Mouse (Mus musculus) right cerebral cortex, postnatal 25 days (tissue): ENCODE measurements around the gene Qpct.
A peak's percentile ranks its signal among the peaks of the same experiment; 100 is the strongest.

ENCODE experiments used
- DNase-seq: peaks from one replicate; pipeline ENCODE4 v3.0.0; 2022

The Qpct gene

DNA sequence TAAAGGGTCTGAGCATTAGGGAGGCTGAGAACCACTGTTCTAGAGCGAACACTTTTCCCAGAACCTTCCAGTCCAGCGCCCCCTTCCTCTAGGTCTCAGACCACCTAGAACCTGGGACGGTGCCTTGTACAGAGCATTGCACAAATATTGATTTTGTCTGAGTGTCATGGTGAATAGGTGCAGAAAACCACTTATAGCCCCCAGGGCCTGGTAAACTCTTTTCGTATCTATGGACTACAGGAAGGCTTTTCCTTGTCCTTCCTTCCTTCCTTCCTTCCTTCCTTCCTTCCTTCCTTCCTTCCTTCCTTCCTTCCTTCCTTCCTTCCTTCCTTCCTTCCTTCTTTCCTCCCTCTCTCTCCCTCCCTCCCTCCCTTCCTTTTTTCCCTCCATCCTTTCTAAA, at the start of gene Qpct:
Qpct (plus strand) TSS at position 301 of the 400 bp plus-strand sequence.
- no peak for DNase-seq

DNA sequence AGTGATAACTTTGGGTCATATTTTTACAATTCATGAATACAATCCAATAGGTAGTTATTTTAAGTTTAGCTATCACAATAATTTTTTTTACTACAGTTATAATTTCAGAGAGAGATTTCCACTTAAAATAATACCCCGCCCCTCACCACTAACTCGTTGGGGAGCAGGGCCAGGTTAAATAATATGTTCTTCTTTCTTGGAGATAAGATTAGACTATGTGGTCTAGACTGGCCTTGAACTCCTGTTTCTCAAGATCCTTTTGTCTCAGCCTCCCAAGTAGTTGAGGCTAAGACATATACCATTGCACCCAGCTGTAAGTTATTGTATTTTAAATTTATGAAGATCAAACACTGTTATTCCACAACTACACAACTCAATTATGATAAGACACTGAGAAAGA, 38.1 kb upstream of the Qpct start:
- DNase-seq, result no peak

DNA sequence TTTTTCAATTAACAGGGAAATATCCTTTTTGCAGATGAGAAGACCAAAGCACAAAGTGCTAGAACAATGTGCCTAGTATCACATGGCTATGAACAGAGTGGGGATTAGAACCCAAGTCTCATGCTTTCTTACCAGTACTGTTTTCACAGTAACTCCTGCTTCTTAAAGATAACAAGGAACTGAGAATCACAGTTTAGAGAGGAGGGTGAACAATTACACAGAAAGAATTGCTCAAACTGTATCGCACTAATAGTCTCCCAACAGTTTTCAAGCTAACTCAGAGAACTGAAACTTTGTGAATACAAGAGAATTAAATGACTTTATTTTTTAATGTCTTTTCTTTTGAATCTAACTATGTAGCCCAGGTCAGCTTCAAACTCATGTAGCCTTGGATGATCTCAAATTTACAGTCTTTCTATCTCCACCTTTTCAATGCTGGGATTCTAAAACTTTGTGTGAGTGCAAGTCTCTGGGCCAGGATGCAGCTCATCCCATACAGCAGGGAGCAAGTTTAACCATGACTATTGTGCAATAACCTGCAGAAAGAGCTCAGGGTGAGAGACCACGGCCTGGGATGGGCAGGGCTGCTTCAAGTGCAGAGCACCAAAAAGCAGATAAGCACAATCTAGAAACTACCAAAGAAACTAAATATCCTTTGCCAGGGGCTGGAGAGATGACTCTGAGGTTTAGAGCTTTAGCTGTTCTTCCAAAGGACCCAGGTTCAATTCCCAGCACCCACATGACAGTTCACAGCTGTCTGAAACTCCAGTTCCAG, 36.6 kb upstream of the Qpct start:
- no peak for DNase-seq

DNA sequence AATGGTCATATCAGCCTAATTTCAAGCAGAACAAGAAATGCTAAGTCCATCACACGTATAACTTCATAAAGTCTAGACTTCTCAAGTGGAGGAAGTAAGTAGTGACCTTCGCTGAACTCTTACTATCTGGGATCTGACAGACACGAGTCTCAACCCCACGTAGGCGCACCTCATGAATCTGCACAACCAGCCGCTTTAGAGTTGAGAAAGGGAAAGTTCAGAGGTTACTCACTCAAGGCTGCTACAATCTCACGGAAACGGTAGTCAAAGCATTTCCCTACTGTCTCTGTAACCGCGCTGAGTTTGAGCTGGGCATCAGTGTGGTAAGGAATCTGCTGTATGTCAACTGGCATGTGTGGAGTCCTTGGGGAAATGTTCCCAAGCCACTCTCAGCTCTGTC, 35.9 kb upstream of the Qpct start:
- no peak for DNase-seq

DNA sequence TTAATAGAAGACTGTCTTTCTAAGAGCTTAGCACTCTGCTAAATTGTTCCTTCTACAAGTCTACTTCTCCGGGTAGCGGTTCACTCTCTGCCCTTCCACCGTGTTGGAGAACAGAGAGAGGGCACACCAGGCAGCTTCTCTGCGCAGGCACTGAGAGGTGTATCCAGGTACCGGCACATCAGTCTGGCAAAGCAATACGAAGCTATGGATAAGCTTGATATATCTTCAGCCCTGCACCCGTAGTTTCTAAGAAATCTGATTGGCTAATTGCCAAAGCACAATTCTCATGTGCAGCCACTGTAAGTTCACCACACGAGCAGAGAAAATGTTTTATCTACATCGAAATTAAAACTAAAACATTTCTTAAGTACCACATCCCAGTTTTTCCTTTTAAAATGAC, 33.3 kb upstream of the Qpct start:
- DNase-seq, result no peak

DNA sequence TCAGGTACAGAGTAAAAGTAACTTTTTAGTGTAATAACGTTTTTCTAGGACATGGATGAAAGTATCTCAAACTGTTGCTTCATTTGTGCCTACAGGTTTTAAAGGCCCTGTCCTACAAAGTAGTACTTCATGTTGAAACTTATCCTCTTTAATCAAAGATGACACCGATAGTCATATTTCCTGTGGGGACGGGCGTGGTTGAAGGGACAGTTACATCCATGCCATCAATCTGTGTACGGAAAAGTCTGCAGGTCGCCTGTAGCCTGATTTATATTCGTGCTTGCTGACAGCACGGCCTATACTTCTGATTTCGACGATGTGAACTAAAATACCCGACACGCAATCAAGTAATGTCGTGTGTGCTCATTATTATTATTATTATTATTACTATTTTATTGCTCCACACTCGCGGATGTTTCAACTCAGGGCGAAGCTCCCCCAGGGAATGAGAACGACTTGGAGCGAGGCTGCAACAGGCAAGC, 31.9 kb upstream of the Qpct start:
- no peak for DNase-seq

DNA sequence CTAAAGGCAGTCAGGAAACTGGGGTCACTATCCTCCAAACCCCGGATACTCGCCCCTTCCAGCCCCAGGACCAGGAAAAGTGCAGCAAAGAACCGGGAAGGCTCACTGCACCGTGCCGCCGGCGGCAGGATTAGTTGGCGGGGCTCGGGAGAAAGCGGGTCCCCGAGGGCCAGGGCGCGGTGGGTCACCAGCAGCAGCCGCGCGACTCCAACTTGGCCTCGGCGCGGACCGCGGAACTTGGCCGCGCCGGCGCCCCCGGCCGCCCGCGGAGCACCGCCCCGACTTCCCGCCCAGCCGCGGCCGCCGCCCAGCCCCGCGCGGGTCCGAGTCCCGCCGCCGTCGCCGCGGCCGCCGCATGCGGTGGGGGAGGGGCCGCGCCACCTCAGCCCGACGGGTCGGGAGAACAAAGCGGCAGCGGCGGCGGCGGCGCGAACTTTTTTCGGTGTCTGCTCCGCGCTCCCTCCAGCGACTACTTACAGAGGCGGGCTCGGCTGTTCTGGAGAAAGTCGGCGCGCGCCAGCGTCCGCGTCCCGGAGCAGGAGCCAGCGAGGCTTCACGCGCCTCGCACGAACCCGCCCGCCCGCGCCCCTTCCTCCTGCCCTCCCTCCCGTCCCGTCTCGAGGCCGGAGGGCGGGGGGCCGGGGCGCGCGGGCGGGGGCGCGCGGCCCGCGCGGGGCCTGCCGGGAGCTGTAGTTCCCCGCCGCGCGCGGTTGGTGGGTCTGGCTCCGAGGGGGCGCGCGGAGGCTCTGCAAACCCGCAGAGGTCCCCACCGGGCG, 31.3 kb upstream of the Qpct start, which contains the start of gene Prkd3:
Prkd3 (minus strand) TSS at position 609 of the 776 bp plus-strand sequence.
- DNase-seq, result peak; percentile 47

DNA sequence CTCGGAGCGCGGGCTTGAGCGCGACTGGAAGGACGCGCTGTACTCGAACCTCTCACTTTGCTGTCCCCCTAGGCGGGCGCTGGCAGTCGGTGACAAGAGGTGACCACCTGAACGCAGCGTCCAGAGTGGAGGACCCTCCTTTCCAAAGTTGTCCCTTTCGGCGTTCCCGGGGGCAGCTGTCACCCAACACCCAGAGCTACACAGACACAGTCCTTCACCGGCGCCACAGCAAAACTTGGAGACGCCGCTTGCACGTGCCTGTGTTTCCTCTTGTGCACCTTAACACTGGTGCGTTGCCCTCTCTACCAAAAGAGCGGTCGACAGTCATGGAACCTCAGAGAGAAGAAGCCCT, 30.7 kb upstream of the Qpct start:
- DNase-seq, result no peak

DNA sequence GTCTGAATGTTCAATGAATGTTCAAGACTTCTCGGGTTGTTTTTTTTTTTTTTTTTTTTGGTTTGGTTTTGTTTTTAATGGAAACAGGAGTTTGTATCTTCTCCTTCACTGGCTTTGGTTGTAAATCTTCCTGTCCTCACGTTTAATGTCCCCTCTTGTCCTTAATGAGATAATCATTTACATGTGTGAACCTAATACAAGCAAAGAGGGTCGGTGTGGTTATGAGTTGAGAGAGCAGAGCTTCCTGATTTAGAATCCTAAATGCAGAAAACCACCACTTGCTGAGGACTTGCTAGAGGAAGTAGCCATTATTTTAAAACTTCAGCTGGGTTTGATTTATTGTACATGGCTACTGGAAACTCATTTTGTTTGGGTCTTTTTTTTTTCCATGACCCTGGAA, 29.0 kb upstream of the Qpct start:
- no peak for DNase-seq

DNA sequence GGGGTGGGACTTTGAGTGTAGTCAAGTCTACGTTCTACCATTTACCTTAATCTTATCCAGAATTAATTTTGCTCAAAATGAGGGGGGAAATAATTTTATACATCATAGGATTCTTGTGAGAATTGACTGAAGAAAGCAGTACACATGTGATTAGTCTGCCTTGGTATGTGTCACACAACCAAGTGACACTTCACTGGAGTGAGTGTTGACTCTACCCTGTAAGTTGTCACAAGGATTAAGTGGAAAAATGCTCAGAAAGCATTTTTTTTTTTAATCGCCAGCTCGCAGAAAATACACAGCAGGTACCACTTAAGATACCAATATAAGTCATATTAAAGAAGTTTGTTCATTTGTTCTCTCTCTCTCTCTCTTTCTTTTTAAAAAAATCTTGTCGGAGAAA, 27.2 kb upstream of the Qpct start:
- DNase-seq, result no peak

DNA sequence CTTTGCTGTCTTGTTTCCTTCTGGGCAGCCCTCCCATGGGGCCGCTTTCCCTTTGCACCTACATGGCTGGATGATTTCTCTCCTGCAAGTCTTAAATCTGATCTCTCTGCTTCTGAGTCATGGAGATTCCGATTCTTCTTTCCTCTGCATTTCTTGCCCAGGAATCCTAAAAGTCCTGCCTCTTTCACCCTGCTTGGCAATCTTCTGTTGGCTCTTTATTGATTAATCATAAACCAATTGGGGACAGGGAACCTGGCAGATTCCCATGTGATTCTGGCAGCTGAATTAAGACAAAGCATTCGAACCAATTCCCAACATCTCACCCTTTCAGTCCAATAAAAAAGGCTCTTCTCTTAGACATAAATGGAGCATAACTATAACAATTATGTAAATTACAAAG, 22.5 kb upstream of the Qpct start:
- no peak for DNase-seq

DNA sequence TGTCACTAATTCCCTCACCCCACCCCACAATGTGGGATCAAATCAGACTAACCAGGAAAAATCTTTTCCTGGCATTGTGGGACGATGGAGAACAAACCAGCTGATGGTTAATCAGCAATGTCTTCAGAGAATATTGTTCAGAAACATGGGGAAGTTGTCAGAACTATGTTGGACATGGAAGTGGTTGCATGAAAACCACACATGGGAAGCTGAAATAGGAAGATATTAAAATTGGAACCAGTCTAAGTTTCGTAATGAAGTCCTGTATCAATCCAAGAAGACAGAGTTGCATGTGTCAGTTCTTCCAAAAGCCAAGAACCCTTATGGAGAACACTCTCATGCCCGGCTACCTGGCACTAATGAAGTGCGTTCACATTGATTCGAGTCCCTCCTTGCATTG, 20.1 kb upstream of the Qpct start:
- no peak for DNase-seq

DNA sequence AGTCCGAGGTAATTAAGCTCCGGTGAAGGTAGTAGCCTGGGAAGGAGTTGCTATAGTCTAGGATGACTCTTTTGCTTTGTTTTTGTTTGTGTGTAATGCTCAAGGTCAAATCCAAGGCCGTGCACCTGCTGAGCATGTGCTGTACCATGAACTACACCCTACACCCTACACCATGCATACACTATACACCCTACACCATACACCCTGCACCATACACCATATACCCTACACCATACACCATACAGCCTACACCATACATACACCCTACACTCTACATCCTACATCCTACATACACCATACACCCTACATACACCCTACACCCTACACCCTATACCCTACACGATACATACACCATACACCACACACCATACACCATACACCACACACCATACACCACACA, 18.9 kb upstream of the Qpct start:
- DNase-seq, result no peak

DNA sequence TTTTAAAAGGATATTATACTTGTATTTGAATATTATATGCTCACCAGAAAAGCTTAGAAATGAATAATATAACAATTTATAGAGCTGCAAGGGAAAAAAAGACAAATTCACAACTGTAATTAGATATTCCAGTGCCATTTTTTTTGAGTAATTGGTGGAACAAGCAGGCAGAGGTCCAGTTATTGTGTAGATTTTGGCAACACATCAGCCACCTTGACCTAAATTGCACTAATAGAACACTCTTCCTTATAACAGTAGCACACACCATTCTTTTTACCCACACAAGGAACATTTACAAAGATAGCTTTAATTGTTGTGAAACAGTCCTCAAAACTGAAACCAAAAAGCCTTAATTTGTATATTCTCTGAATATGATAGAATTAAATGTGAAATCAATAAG, 12.0 kb upstream of the Qpct start:
- no peak for DNase-seq

DNA sequence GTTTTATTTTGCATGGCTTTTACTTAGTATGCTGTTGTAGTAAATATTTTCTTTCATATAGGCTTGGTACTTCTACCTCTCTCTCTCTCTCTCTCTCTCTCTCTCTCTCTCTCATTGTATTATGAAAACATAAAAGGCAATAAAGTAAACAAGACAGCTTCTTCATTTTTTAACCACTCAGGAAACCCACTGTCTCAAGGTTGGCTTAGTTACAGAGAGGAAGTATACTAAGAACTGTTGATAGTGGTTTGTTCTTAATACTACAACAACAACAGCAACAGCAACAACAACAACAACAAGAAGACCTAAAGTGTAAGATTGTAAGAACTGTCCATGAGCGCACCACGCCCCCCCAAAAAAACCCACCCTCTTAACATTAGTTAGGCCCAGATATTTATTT, 8.0 kb upstream of the Qpct start:
- DNase-seq, result no peak

DNA sequence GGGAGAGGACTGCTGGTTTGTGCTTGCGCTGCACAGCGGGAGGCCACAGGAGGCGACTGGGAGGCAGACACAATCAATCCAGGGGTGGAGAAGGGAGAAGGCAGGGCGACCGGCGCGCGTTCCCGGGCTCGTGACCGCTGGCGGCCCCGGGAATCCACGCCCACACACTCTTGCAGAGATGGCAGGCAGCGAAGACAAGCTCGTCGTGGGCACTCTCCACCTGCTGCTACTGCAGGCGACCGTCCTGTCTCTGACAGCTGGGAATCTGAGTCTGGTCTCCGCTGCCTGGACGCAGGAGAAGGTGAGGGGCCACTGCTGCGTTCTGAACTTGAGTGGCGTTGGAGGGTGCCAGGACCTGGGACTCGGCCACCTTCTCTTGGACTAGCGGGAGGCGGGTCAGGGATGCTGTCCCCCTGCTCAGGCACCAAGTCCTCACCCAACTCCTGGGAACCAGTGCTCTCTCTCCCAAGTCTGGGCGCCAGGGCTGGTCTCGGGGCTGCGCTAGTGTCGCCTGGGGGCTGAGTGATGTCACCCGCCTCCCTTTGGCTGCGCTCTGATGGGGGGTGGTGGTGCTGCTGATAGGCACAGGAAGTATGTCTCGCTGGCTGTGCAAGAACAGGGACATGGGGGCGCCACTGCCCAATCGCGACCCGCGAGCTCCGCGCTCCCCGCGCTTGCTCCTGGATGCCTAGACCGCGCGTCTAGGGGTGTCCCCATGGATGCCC, 544 bp downstream of the Qpct start:
- DNase-seq, result peak; percentile 51

DNA sequence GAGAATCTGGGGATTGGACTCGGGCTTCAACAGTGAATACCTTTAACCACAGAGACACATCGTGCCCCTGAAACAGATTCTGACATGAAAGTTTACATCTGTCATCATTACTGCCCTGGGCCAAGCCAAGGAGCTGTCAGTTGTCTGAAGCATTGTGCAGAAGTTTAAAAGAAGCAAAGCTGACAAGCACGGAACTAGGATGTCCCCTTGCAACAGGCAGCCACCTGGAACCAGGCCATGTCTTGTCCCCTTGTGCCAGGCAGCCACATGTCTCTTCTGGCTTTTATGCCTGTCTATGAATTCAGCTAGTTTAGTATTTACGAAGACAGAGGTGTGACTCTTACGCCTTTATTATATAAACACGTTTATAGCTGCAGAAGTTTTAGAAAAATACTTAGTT, 6.6 kb downstream of the Qpct start:
- no peak for DNase-seq

DNA sequence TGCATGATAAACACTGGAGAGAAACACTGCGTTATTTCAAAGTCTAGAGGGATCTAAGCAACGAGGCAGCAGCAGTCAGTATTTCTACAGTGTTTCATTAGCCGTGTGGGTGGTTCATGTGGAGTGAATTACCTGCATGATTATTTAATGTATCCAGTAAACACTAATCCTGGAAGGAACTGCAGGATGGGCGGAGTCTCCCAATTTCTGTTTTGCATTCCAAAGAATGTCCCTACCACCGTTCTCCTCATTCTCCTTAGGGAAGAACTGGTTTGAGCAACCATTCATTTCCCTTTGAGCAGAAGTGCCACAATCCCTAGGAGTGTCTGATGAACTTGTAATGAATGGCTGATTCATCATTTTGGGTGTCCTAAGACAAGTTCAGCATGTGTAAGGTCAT, 8.5 kb downstream of the Qpct start:
- DNase-seq, result no peak

DNA sequence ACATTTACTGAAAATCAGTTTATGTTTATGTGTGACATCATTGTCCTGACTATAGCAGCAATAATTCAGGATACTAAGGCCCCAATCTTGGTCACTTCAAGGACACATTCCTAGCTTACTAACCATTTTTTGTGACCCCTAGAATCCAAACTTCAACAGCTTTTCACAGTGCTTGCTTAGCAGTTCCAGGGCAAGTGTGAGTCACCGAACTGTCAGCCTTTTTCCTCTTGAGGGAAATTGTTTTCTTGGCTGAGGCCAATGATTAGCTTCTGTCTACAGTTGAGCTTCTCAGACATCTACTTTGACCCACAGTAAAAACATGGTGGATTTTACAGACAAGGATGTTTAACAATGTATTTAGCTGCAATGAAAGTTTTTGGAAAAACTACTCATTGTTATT, 12.5 kb downstream of the Qpct start:
- DNase-seq, result no peak

DNA sequence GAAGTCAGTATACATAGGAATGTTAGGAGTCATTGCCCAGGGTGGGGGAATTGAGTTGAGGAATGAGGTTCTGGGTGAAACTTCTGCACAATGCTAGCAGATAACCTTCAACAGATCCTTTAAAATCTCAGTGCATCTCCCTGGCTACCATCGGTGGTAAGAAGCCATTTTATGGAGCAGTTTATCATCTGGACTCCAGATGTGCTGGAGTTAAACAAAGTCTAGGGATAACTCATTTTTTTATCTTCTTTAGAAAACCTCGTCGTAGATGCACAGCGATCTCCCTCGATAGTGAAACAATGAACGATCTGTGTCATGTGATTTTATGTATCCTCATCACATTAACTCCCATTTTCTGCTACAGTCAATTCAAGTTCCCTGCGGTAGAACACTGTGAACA, 16.9 kb downstream of the Qpct start:
- DNase-seq, result no peak

DNA sequence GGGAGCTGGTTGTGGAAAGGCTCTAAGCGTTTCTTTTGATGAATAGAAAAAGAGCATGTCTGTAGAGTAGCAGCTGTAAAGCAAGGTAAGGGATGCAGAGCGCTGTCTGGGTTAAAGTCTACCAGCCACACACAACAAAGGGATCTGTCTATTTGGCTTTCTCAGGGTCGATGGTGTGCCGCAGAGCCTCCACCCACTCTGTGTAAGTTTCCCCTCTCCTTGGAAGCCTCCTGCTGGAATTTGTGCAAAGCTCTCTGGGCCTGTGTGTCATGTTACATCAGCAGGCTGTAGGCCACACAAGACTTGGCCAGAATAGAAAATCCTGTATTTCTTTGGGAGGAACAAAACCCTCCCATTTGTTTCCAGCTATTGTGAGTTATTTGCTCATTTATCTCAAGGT, 17.3 kb downstream of the Qpct start:
- DNase-seq, result no peak

DNA sequence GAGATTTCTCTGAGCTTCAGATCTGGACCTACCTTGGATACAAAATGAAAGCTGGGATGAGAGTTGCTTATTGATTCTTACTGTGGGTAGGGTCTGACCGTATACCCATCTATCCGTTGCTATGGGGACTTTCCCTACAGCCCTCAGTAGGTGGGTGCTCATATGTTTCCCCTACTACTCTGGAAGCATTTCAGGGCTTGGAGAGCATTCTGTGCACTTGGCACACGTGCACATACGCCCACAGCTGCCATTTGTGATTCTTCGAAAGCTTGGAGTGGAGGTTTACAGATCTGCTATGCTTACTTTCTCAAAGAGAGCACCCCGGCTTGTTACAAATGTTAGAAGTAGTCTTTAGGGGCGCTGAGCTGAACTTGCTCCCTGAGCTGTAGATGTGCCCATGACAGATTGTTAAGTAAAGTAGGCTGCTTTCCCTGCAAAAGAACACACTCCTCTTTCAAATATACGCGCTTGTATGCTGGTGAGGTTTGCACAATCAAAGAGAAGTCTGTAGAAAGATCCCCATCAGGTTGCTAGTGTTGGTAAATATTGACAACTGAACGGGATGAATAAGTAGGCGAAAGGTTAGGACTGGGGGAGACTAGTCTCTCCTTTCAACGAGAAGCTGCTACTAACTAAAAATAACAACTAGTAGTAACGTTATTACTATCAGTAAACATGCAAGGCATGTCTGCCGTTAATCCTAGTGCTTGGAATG, 18.2 kb downstream of the Qpct start:
- DNase-seq, result peak; percentile 45

DNA sequence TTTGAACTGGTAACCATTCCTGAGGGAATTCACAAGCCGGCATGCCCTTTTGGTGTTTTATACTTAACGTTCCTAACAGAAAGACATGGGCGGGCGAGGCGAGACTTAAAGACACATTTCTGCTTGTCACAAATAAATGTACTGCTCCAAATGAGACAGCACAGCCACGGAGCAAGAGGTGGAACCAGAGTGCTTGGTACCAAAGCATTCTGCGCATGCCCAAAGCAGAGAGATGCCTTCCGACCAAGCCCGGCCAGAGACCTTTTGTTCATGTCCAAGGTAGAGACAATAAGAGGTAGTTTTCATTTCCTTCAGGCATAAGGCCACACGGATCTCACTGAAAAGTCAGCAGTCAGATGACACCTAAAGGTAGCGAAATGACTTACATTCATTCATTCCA, 20.2 kb downstream of the Qpct start:
- DNase-seq, result no peak
